Comparison of ENCODE assay signal across 8 mouse cellular contexts in genomic region chr4:150281018-150281761, GRCm38 (mm10). TPM values are rescaled to one million over a fixed set of nuclear protein-coding genes. Genes with fewer than 3 reads are reported as not detected.
DNase-seq lines count a peak whose midpoint lies in the region; ATAC-seq and TF ChIP-seq lines count a peak whose summit lies in the region.

Rere (plus strand) TSS chr4:150281646.

- 1% methylated on average over 50 of the region's 60 CpGs for WGBS in forebrain, embryonic 15.5 days
- WGBS in lung, adult 2 months = under 1% methylated on average over 60 of the region's 60 CpGs

- peak within 1 kb of the TSS; percentile 93 for H3K9ac ChIP-seq in forebrain, embryonic 15.5 days (replicated peaks)

- DNase-seq in ES-CJ7 (ENCODE audit: low read depth, low spot score) = peak; percentile 95
- peak; percentile 98 for DNase-seq in cerebellum, adult 11 months
- DNase-seq in heart, postnatal 25 days (ENCODE audit: low spot score) = peak; percentile 96
- peak; percentile 97 to 98 for DNase-seq in layer of hippocampus, adult 18-20 months (ENCODE audit: low spot score in 2 of 2)
- DNase-seq in lung, adult 2 months = peak; percentile 100
- DNase-seq in thymus, adult 18-20 months = peak; percentile 92

- H3K27ac ChIP-seq in forebrain, embryonic 15.5 days (replicated peaks) = peak within 1 kb of the TSS; percentile 99

- H3K4me2 ChIP-seq in forebrain, embryonic 15.5 days (replicated peaks) = peak within 1 kb of the TSS; percentile 65

- H3K4me3 ChIP-seq in forebrain, embryonic 15.5 days = peak within 1 kb of the TSS; percentile 81
- H3K4me3 ChIP-seq in lung, adult 2 months (replicated peaks; ENCODE audit: extremely low read depth, low read depth, low read length) = peak within 1 kb of the TSS; percentile 99

- H3K27me3 ChIP-seq in forebrain, embryonic 15.5 days = no peaks in the 10 kb centered on the region

- 0 out of 2 replicates have a peak, but pooled peaks have one; percentile 4 for TF ChIP-seq CTCF in lung, adult 2 months (IDR thresholded peaks at IDR 0.05; ENCODE audit: insufficient read depth, low read length)

- no peaks in the 10 kb centered on the region for H3K9me3 ChIP-seq in forebrain, embryonic 15.5 days

- ATAC-seq in forebrain, embryonic 15.5 days (replicated peaks) = peak; percentile 98
- peak; percentile 99 for ATAC-seq in neutrophil, adult 5-6 weeks (ENCODE audit: extremely low read depth, insufficient number of reproducible peaks, low FRiP score, poor library complexity, severe bottlenecking)

- intact Hi-C loops in heart, postnatal 25 days (cut with DNase I) = loop anchor here (5.0 kb wide), 1 partner anchor 46 kb away; no protein-coding TSS in a partner anchor

- peaks cover 38% of the 10 kb centered on the region for H3K4me1 ChIP-seq in forebrain, embryonic 15.5 days
- peaks cover 4% of the 10 kb centered on the region; the same call in 1 of the 2 replicates for H3K4me1 ChIP-seq in lung, adult 2 months (ENCODE audit: control insufficient read depth, insufficient read depth, low read length)

- H3K36me3 ChIP-seq in forebrain, embryonic 15.5 days = no peaks in the 10 kb centered on the region

- TF ChIP-seq POLR2A in lung, adult 2 months (IDR thresholded peaks at IDR 0.05; ENCODE audit: borderline replicate concordance, extremely low read depth, low read depth, low read length) = peak; percentile 82; the same call in 1 of the 2 replicates

RNA-seq across cellular contexts. Expression of gene Rere, which starts in this region (rescaled TPM):
- polyA plus RNA-seq in forebrain, embryonic 15.5 days (2015; fragmentation: Nextera tagmentation; extraction: Ambion mirVana) = 26.6 and 32.0 TPM in 2 replicates
- total RNA-seq in heart, postnatal 25 days (2021) = 10 to 100 TPM; 37.8 to 51.5 TPM
- 100 to 1,000 TPM; 128 to 139 TPM for total RNA-seq in layer of hippocampus, adult 18-20 months (2021)
- 36.0 and 42.0 TPM in 2 replicates for polyA plus RNA-seq in lung, adult 2 months (2012; rRNA removed)
- 59.2 and 59.4 TPM in 2 replicates for total RNA-seq in neutrophil, adult 5-6 weeks (2017)

Comparison
In these comparisons a context has a peak if more than half of its experiments do, and no peak if none do; other contexts are left out.
1. Peak in every context shown above with its lines: DNase-seq, ATAC-seq, H3K4me3 ChIP-seq and H3K27ac ChIP-seq.